Mouse (Mus musculus) layer of hippocampus, postnatal 10 days (tissue): Measurements from ENCODE around the gene Sdc4. TPM values are rescaled to one million over a fixed set of nuclear protein-coding genes. Genes with fewer than 3 reads are reported as not detected.

ENCODE experiments used
- DNase-seq, 2 experiments: peaks; one replicate each; pipeline ENCODE4 v3.0.0; 2021; ENCODE audit warnings: low spot score in 2 of 2
- long read RNA-seq: library from polyadenylated mRNA; stranded (forward); transcript quantifications from one replicate; pipeline ENCODE4 v2.0.0, GENCODE M21; 2023
- total RNA-seq, 2 experiments: library from RNA; stranded (reverse); gene quantifications; 2 replicates each; pipeline ENCODE4 v1.2.3; 2021

Gene Sdc4
- total RNA-seq: 10 to 100 TPM; 74.2 to 83.4 TPM
- long read RNA-seq, partial matches to known transcripts: 1 of 6 reads
- long read RNA-seq, other reads (novel, unspliced or antisense): 2 of 6 reads

DNA sequence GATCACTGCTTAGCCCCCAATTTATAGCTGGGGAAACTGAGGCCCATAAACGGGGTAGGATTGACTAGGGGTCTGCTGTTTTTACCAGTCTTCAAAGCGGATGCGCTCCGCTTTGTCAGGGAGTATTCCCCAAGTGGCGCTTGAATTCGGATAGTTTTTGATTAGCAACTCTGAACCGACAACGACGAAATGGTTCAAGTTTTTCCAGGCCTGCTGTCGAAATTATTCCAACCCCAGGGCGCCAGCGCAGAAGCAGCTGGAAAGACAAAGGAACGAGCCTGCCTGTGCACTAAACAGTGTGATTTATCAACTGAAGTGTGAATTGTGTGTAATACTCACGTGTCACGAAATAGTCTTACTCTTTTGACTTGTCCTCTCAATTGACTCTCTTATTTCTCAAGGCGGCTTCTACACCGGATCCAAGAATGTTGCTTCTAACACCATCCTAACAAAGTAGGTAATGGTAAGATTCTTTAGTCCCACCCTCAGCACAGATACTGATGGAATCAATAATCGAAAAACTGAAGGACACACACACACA is at the start of gene Sdc4:
Gene Sdc4 (minus strand): TSS at position 428 of the 541 bp plus-strand sequence.
- DNase-seq: no peak

DNA sequence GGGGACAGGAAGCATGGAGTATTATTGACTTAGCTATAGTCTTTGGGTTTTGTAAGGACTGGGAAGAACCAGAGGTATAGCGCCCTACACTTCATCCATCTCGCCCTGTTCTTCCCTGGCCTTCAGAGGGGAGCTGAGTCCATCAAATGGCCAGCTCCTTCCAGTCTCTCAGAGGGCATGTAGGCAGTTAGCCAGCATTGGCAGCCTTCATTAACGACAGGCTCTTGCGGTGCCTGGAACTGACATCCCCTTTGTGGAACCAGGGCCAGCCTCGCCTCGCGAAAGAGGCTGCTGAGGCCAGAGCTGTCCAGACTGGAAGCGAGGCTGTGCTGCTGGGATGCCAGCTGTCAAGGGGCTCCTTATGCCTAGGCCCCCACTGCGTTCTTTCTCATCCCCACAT is 44.1 kb upstream of the Sdc4 start:
- DNase-seq: peak; percentile 38 to 58

DNA sequence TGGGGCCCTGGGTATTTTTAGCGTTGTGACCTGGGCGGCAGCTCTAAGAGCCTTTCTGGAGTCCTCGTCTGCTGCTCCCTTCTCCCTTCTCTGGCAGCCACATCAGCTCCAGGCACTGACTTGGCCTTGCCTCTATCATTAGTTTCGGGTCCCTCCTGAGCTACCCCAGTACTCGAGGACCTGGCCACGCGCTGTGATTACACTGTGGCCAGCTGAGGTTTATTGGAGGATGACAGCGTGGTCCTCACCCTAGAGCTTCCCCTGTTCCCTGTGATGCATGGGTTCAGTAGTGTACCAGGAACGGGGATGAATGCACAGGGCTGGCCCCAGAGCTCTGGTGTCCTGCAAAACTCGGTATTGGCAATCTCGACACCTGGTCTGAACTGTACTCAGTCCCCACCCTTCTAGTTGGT is 43.4 kb upstream of the Sdc4 start:
- no peak for DNase-seq

DNA sequence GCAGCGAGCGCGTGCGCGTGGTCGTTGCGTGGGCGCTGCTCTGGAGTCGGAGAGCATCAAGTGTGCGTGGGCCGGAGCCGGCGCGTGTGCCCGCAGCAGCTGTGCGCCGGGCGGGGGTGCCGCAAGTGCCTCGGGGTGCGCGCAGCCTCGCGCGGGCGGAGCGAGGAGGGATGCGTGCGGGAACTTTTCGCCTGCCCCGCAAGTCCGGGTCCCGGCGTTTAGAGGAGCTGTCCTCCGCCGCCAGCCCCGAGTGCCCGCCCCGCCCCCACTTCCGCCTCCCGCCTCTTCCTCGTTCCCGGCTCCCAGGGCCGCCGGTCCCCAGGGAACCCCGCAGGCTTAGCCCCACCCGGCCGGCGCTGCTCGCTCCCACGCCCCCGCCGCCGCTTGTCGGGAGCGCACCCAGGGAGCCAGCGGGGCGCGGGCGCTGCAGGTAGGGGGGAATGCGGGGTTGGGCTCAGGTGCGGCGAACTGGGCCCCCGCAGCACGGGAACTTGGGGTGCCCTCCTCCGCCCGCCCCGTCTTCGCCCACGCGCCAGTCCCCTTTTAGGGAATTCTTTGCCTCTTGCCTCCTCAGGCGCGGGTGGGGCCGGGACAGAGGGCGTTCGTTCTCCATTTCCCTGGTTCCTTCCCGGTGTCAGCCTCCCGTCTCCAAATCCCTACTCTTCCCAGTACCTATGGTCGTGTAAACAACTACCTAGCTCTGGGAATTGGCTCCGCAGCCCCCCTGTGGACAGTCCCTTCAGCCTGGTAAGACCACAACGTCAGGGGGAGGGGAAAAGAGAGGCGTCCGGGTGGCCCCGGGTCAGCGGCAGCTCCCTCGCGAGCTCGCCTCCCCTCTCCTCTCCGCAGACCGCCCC is 42.8 kb upstream of the Sdc4 start:
- peak; percentile 61 to 69 for DNase-seq

DNA sequence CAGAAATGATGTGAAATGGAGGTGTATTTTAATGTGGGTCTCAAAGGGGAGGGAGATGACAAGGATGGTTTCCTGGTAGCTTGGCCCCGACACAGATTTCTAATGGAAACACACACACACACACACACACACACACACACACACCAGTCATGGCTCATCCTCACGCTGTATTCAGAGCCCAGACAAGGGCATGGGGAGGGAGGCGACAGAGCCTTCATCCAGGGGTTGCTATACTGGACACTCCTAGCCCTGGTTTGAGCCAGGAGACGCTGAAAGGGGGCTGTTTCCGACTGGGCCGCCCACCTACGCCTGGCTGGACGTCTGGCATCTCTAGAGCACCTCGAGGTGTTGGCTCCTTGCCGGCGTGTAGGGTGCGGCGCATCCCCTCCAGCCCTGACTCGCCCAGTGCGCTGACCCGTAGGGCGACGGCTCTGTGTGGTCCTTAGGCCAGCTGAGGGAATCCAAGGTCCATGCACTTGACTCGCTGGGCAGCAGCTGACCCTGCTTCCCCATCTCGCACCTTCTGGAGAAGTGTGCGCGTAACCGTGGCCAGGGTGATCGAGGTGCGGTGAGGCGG is 42.1 kb upstream of the Sdc4 start, which contains the start of gene Dbndd2:
Gene Dbndd2 (plus strand): TSS at position 426 of the 577 bp plus-strand sequence.
- DNase-seq: peak in 1 of 2 experiments; percentile 64

DNA sequence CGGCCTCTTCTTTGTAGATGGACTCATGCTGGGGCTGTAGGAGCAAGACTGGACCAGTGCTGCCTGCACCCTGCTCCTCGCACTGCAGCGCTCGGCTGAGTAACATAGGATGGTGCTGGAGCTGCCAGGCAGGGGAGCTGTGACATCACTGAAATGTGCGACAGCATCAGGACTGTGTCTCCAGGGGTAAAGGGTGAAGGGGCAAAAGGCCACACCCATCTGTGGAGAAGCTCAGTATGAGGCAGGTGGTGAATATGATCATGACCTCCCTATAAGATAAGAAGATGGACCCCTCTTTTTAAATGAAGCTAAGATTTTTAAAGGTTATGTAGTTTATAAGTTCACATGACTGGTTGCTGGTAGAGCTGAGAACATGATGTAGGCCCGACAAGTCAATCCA is 29.9 kb upstream of the Sdc4 start, which contains the start of gene Trp53tg5:
Gene Trp53tg5 (minus strand): TSS at position 101 of the 400 bp plus-strand sequence.
- no peak for DNase-seq

DNA sequence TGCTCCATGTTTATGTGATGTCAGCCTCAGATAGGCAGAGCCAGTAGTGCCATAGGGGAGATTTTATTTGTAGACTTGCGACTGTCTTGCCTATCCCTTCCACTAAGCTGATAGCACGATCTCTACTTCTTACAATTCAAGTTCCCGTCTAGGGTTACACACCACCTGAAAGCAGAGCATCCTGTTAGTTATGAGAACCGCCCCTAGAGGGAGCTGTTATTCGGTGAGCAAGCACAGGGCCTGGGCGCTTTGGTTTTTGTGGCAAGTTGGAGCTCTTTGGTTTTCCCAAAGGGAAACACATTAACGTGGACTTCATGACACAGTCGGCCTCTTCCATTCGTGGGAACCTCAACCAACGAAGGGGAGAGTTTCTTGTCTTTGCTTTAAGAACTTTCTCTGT is 26.6 kb upstream of the Sdc4 start:
- DNase-seq: peak; percentile 55 to 58

DNA sequence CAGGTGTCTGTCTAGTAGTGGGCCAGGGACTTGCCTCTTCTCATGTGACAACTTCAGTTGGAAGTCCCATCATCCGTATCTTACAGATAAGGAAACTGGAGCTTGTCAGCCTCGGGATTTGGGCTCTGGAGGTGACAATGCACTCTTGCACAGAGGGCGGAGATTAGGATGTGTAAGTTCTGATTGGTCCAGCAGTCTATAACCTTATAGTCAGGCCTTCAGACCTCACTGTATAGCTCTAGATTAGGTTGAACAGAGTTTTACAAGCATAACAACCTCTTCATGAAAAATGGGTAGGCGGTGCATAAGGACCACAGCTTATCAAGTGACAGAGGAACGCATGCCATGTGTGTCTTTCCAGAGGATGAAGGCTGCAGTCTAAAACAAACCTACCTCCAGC is 23.1 kb upstream of the Sdc4 start:
- DNase-seq: no peak

DNA sequence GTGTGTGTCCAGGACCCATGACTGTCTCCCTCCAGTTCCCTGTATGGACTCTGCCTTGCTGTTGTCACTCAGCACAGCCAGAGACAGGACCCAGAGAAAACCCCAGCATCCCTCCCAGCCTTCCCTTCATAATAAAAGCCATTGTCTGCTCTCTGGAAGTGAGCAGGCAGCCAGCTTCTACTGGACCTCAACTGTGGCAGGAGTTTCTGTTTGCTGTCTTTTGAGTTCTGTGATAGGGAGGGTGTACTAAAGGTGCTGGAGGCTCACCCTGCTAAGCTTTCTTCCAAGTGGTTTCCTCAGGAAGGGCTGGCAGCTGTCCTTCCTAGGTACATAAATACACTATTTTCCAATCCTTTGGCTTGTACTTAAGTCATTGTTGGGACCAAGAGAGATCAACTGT is 21.5 kb upstream of the Sdc4 start:
- no peak for DNase-seq

DNA sequence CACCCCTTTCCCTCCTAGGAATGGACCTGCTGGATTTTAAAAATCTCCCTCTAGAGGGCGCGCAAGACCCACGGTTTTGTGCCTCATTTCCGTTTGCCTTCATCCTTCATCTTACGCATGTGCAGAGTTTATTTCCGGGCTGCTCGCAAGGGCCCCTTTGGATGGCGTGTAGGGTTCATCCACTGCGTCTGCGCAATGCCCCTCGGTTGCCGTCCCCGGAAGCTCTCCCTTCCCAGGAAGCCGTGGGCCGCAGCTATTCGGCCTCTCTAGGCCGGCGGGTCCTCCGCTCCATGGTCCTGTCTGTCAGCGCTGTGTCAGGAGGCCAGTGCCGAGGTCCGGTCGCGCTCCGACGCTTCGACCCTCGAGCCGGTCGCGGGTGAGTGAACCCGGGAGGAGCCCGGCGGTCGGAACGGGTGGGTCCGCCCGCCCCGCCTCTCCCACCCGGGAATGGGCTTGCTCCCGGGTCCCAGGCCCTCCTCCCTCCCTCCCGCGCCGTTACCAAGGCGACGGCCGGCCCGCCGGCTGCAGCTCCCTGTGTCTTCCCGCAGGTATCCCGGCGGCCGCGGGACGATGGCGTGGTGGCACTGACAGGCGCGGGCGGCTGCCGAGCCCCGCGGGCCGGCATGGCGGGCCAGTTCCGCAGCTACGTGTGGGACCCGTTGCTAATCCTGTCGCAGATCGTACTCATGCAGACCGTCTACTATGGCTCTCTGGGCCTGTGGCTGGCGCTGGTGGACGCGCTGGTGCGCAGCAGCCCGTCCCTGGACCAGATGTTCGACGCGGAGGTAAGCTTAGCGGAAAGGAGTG is 17.3 kb upstream of the Sdc4 start, which contains the start of gene Gm20458:
Gene Gm20458 (plus strand): TSS at position 223 of the 807 bp plus-strand sequence.
- peak; percentile 93 to 96 for DNase-seq

DNA sequence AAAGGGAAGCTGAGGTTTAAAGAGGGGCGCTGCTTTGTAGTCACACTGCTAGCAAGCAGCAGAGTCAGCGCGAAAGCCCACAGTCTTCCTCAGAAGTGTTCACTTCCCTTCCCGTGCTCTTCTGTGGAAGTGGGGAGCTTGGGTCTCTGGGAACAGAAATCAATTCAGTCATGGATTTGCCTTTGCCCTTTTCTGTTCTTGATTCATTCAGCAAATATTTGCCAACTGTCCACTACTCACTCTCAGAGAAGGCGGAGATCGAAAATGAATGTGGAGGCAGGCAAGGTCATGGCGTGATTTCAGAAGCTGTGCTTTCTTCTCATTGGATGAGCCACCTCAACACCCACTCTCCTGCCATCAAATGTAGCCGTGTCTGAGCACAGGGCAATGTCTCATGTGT is 14.8 kb upstream of the Sdc4 start:
- no peak for DNase-seq

DNA sequence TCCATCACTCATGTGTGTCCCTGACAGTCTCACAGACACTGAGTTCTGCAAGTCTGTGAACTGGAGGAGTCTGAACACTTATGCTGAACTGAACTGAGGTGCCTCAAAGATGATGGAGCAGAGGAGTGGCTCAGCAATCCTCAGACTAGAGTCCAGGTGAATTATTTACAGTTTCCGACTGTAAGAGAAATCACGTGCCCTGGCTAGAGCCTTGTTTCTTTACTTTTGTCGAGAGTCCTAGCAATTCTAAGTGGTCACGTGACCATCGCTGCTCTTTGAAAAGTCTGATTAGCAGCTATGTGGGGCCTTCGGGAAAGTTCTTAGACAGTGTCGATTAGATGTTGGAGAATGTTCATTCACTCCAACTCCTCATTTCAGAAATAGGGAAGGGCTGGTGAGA is 14.3 kb upstream of the Sdc4 start:
- DNase-seq: no peak

DNA sequence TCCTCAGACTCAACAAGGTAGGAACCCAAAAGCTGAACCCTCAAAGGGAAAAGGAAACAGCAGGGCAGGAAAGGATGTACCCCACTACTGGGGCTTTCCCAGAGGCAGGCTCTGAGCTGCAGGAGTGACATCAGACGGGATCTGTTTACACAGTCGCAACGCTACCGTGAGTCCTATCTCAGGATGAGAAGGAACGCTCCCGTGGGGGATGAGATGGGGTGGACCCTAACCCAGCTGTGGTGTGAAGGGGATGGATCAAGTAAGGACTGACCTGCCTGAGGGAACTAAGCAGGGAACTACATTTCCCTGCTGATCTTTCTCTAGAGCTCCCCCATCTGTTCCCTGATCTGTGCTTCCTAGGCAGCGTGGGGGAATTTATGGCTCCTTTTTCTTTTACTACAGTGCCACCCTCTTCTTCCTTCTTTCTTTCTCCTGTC is 13.2 kb upstream of the Sdc4 start, which contains the start of gene Sys1:
Gene Sys1 (plus strand): TSS at position 101 of the 437 bp plus-strand sequence.
- peak; percentile 41 to 44 for DNase-seq

DNA sequence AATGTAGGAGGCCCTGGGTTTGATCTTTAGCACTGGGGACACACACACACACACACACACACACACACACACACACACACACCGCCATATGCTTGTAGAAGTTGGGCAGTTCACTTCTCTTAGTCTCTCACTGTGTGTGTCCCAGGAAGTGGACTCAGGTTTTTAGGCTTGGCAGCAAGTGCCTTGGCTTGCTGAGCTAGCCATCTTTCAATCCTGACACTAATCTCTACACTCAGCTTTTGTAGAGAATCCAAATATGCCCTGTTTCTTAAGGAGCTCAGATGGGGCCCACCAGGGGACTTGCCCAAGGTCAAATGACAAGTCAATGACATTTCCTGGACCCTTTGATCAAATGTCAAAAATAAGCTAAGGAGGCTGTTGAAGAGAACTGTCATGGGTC is 12.7 kb upstream of the Sdc4 start:
- no peak for DNase-seq

DNA sequence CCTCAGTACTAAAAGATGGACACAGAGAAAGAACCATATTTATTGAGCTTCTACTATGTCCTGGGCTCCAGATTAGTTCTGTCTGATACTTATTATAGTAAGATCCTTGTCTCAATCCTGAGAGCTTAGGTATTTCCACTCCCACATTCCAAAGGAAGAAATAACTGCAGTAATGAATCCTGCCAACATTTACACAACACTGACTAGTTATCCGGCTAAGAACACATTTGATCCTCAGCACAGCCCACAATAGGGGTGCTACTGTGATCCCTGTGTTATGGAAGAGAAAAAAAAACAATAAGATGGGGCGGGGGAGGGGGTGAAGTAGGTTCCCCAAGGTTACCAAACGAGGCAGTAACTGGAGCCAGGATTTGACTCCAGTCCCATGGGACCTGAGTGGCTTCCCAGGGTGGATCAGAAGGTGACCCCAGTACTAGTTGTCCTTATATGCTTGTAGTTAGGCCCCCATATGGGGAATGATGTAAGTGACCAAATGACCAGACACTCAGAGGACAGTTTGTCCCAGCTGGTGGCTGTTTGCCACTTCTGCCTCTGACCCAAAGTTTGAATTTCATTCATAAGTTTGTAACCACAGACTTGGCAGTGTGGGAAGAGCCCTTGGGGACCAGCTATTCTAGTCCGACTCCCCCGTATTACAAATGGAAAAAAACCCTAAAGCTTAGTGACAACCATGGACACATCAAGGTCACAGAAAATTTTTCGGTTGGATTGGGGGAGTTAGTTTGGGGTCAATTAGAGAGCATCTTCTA is 11.9 kb upstream of the Sdc4 start:
- DNase-seq: no peak

DNA sequence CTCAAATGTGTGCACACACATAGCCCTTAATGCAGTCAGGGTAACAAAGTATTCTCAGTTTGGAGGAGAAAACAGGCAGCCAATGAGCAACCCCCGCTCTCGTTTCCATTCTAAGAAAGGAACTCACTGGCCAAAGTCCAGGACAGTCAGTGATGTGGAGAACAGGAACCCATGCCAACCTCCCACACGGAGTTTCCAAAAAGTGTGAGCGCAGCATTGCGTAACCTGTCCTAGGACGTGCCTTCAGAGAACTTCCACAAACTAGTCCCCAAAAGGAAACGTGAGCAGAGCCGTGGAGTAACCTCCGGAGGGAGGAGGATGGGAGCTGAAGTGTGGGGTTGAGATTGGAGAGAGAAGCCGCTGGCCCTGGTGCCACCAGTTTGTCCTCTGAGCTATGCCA is 11.2 kb upstream of the Sdc4 start:
- DNase-seq: peak in 1 of 2 experiments; percentile 40

DNA sequence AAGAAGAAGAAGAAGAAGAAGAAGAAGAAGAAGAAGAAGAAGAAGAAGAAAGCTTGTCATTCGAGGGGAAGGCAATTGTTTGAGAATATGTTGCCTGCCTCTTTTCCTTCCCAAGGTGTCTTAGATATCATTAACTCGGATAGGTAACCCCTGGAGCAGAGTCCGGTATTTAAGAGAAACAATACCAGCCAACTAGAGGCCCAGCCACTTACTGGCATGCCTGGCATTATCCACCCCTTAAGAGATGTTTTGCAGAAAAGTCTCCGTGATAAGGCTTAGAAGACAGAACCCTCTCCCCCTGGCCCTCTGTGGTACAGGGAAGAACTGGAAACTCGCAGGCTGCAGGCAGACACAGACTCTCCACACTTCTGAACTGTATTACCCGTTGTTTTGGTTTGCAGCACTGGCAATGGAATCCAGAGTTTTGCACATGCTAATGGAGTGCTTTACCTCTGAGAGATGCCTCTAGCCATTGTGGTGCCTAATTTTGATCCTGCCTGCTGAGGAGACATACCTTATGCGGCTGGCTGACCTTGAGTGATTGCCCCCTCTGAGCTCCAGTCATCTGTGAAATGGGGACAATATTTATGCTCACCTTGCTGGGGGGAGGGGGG is 10.3 kb upstream of the Sdc4 start:
- DNase-seq: no peak

DNA sequence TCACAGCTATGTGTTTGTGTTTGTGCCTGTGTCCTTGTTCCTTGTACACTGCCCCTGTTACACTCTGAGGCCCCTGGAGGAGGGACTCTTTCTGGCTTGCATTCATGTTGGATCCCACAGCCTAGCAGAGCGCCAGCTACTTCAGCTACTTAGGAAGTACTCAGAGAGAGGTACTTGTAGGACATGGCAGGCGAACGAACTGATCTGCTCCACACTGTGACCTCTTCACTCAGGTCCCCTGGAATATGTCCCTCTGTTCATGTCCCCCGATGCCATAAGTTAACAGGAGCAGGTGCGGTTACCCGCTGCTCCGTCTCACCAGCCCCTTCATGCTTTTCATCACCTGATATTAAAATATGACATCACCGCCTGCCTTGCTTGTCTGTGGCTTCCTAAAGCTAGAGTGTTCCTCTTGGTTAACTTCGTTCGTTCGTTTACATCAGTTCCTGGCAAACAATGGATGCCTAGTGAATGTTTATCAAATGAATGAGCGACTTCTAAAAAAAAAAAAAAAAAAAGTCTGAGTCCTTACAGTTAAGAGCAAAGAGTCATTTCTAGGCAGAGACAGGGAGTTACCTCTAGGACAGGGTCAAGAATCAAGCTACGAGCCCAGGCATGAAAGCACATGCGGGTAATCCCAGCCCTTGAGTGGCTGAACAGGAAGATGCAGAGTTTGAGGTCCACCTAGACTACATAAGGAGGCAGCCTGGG is 9.5 kb upstream of the Sdc4 start:
- no peak for DNase-seq

DNA sequence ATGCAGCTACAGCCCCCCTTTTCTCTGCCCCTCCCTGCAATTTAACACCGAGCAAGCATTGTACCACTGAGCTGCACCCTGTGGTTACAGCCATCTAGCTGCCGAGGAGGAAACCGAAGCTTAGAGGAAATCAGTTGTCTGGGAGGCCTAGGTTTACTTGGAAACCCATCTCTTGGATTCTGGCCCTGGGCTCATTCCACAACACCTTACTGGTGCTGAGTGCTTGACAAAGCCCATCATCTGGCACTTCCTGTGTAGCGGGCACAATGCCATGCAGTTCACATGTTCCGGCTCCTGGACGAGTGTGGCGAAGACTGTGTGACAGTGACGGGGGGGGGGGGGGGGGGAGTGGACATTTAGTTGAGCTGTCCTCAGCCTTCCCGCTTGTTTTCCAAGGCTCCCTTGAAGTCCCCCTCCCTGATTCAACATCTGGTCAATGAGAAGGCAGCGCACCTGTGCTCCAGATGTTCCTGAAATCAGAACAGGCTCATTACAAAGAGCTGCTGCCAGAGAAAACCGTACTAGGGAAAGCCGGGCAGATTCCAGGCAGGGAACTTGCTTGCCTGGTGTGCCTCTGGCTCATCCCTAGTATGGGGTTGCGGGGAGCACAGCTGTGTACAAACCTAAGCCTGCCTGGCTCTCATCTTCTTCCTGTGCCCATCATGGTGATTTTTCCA is 8.5 kb upstream of the Sdc4 start:
- DNase-seq: no peak
